Mouse (Mus musculus) v-Abl transformed pro-B cells (cell line): ENCODE results near the gene Utp11.

Source experiments
- in situ Hi-C, 2 experiments: fragments of 400-800 bp; cut with MboI; formaldehyde crosslinking; loops; one replicate each; pipeline ENCODE4 v1.15.1; 2025; ENCODE audit not compliant: unreplicated experiment in 2 of 2

Gene Utp11

GRCm38 (mm10) chr4:124693135-124693894 is at the start of gene Utp11:
Gene Utp11, minus strand, starts transcription at chr4:124693600.
- in situ Hi-C loops, result loop anchor here (10.0 to 25.0 kb wide), 2 partner anchors 161 to 956 kb away; partner anchors contain the start of genes 1110065P20Rik (in 1 of the 2) and Yrdc (in 1 of the 2)

GRCm38 (mm10) chr4:124742839-124743238 is 49.4 kb upstream of the Utp11 start:
- in situ Hi-C loops, result no loop called here

- in situ Hi-C loops, result no loop called here
Observed at GRCm38 (mm10) chr4:124741376-124742343, 48.3 kb upstream of the Utp11 start, which contains the start of gene Inpp5b. Gene Inpp5b, plus strand, starts transcription at chr4:124741850.

- in situ Hi-C loops, result no loop called here
Observed at GRCm38 (mm10) chr4:124738783-124739182, 45.4 kb upstream of the Utp11 start.

DNA sequence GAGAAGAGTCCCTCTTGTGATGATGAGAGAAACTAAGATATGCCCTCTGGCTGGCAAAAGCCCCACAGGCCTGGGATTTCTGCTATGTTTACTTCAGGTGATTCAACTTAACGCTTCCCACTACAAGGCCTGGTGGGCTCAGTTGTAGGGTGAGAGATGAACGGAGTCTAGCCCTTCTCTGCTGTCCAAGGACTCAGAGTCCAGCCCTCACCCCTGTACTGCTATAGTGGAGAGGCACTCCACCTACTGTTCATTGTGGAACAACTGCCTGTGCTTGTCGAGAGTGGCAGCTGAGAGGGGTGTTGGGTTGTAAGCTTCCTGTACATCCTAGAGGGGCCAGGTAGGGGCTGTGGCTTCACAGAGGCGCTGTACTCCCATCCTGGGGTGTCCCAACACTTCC is 44.6 kb upstream of the Utp11 start:
- in situ Hi-C loops, result no loop called here

DNA sequence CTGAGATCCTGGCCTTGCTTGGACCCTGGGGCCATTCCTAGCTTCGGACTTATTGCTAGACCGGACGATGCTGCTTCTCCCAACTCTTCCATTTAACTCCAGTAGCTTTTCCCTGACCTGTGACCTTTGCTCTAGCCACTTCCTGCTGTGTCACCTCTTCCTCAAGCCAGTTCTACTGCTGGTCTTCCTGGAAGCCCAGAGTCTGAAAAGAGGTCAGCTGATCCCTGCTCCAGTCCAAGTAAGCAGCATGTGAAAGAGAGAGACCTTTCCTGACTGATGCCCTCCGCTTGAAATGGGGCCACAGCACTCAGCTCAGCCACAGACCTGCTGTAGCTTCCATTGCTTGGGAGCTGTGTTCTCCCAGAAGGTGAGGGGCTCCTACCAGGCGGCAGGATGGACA is 44.1 kb upstream of the Utp11 start:
- in situ Hi-C loops, result no loop called here

- in situ Hi-C loops, result no loop called here
Observed at GRCm38 (mm10) chr4:124736952-124737351, 43.6 kb upstream of the Utp11 start.

DNA sequence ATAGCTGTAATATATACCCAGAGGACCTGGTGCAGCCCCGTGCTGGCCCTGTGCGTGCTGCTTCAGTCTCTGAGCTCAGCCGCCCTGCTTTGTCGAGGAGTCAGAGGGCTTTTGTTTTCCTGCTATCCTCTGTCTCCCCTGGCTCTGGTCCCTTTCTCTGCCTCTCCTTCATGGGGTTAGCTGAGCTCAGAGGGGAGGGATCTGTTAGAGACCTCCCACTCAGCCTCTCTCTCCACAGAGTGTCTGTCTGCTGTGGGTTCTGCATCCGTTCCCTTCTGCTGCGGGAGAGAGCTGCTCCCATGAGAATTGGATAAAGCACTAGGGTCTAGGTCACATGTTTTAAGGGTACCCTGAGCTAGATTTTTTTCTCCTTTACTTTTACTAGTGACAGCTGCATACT is 32.7 kb upstream of the Utp11 start:
- in situ Hi-C loops, result no loop called here

DNA sequence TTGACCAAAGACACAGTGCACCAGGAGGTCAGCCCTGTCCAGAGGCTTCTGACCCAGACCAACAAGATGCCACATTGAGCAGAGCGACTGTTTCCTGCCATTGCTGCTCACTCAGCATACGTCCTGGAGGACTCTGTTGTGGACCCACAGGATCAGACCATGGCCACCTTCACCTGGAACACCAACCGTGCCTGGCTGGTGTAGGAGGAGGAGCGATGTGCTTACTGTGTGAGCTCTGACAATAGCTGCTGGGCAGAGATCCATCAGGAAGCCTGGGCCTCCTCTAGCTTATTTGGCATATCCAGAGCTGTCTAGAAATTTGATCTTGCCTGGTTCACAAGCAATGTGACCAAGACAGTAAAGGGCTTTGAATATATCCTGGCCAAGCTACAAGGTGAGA is 25.7 kb upstream of the Utp11 start:
- in situ Hi-C loops, result loop anchor here (5.0 to 25.0 kb wide), 6 partner anchors 33 to 1857 kb away; partner anchors contain the start of genes Dnali1 (in 1 of the 2), Heyl (in 1 of the 2), Mtf1 (in 1 of the 2) and Snip1 (in 1 of the 2)

GRCm38 (mm10) chr4:124714545-124715481 is 21.4 kb upstream of the Utp11 start, which contains the start of gene Sf3a3:
Gene Sf3a3, plus strand, starts transcription at chr4:124714776.
- in situ Hi-C loops, result loop anchor here (5.0 to 25.0 kb wide), 7 partner anchors 37 to 1853 kb away; partner anchors contain the start of genes Dnali1 (in 1 of the 2), Heyl (in 1 of the 2), Mtf1 (in 1 of the 2) and Snip1 (in 1 of the 2)

DNA sequence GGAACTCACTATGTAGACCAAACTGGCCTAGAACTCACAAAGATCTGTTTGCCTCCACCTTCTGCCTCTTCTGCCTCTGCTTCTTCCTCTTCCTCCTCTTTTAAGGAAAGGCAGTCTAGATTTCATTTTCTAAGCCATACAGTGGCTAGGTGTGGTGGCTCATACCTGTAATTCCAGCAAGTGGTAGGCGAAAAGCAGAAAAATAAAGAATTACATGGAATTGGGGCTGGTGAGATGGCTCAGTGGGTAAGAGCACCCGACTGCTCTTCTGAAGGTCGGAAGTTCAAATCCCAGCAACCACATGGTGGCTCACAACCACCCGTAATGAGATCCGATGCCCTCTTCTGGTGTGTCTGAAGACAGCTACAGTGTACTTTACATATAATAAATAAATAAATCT is 20.4 kb upstream of the Utp11 start:
- in situ Hi-C loops, result loop anchor here (5.0 to 25.0 kb wide), 6 partner anchors 91 to 1852 kb away; partner anchors contain the start of genes Dnali1 (in 1 of the 2), Heyl (in 1 of the 2), Mtf1 (in 1 of the 2) and Snip1 (in 1 of the 2)

DNA sequence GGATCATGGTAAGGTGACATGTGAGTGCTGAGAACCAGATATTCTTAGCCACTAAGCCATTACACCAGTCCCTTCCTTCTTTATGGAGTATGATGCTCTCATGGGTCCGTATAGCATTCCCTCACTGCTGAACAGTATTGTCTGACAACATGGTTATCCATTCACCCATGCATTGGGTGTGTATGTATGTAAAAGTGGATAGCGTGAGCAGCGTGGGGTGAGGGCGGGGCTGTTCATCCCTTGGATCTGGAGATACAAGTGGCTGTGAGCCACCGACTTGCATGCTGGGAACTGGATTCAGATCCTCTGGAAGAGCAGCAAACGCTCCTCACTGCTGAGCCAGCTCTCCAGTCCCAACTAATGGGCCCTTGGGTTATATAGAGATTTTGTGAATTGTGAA is 19.2 kb upstream of the Utp11 start:
- in situ Hi-C loops, result loop anchor here (5.0 to 25.0 kb wide), 6 partner anchors 92 to 1850 kb away; partner anchors contain the start of genes Dnali1 (in 1 of the 2), Heyl (in 1 of the 2), Mtf1 (in 1 of the 2) and Snip1 (in 1 of the 2)

GRCm38 (mm10) chr4:124710776-124711291 is 17.4 kb upstream of the Utp11 start:
- in situ Hi-C loops, result loop anchor here (5.0 to 25.0 kb wide), 6 partner anchors 94 to 1849 kb away; partner anchors contain the start of genes Dnali1 (in 1 of the 2), Heyl (in 1 of the 2), Mtf1 (in 1 of the 2) and Snip1 (in 1 of the 2)

DNA sequence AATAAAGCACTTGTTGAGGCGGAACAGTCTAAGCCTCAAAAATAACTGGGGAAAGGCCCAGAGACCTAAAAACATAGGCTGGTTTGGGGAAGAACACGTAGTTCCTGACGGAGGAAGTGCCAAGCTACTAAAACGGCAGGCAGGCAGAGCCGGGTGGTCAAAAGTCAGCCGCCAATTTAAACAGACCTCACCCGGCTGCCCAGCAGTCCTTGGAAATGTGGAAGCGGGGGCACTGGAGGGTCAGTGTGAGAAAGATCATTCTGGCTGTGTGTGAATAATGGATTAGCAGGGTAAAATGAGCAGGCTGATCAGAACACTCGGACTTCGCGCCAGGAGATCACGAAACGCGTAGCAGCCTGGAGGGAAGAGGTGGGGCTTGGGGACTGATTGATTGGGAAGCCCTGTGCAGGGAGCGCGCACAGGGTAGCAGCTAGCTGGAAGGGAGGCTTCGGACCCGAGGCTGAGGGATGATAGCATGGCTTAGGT is 16.6 kb upstream of the Utp11 start:
- in situ Hi-C loops, result loop anchor here (5.0 to 25.0 kb wide), 6 partner anchors 95 to 1848 kb away; partner anchors contain the start of genes Dnali1 (in 1 of the 2), Heyl (in 1 of the 2), Mtf1 (in 1 of the 2) and Snip1 (in 1 of the 2)

DNA sequence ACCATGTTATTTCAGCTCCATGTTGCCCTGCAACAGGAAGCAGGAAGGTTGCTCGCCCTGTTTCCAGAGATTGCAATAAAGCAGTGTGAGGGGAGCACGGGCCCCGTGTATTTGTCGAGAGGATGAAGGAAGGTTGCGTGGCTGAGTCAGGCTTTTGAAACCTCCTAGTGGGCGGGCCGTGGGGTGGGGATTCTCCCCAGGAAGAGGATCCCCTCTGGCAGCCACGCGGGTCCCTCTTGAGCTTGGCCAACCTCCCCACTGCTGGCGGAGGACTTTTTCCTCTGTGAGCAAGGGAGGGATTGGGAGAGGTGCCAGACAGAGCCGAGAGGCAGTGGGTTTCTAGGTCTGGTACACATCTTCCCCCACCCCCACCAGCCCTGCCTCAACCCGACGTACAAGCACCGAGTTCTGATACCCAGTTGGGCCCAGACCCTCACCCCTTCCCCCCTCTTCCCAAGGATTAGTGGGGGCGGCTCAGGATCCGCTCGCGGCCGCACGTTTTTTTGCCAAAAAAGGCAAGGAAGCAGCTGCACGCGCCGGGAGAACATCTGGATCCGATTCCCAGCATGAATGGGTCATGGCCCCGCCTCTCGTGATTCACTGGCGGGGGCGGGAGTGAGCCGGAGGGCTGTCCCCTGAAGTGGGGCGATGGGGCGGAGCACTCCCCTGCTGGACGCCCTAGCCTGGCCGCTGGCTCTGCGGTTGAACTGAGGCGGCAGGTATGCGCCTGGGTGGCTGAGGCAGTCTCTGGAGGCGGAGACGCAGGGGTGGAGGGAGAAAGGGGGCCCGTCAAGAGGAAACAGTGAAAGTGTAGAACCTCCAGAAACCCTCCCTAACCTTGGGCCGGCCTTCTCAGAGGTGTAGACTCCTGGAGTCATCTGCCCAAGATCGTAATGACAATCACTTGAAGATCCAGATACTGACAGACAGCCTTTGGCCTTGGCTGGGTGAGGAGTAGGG is 15.4 kb upstream of the Utp11 start:
- in situ Hi-C loops, result loop anchor here (25.0 kb wide), 3 partner anchors 354 to 1846 kb away; partner anchors contain the start of genes Dnali1 (in 1 of the 2), Heyl (in 1 of the 2) and Snip1 (in 1 of the 2)

DNA sequence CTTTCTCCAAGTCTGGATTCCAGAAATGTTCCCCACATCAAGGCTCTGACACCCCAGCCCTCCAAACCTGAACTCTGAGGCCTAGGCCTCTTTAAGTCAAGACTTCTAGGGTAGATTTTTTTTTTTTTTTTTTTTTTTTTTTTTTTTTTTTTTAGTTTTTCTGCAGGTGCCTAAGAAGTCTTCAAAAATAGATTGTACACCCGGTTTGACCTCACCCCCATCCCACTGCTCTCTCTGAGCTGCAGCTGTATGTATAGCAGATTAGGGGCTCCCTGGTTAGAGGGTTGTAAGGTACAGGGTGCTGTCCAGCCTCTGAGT is 14.8 kb upstream of the Utp11 start:
- in situ Hi-C loops, result loop anchor here (25.0 kb wide), 3 partner anchors 354 to 1846 kb away; partner anchors contain the start of genes Dnali1 (in 1 of the 2), Heyl (in 1 of the 2) and Snip1 (in 1 of the 2)
